Mouse (Mus musculus): ENCODE data around the gene Mxra7. TPM values are rescaled to one million over a fixed set of nuclear protein-coding genes. Genes with fewer than 3 reads are reported as not detected.

Mxra7 gene
- polyA plus RNA-seq (2016; fragmentation: Nextera tagmentation; extraction: Ambion mirVana): 44.2 and 45.2 TPM in 2 replicates

DNA sequence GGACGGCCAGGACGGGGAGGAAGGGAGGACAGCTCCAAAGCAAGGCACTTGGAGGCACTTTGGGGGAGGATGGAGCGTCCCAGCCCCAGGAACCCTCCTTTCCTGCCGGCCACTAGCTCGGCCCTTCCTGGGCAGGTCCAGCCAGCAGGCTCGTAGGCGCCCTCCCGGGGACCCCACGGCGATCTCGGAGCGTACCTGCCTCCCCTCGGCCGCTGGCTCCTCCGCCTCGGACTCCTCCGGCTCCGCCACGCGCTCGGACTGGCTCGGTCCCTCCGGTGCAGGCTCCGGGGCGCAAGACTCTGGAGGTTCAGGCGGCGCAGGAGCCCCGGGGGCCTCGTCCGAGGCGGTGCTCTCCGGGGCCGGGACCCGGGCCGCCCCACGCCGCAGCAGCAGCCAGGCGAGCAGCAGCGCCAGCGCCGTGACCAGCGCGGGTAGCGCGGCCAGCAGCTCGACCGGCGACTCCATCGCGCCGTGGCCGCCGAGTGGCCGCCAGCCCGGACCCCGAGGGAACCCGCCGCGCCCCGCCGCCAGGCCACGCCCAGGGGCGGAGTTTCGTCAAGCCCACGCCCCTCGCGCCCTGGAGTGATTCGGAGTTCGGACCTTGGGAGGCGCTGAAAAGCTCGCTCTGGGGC lies at the start of gene Mxra7:
Gene Mxra7 (minus strand): TSS at position 513 of the 632 bp plus-strand sequence.
- Histone ChIP-seq H3K9ac (replicated peaks) (peak within 1 kb of the TSS; percentile 84), H3K4me2 (replicated peaks) (peak within 1 kb of the TSS; percentile 85), H3K9me3 (no peaks in the 10 kb centered on the region), H3K27me3 (no peaks in the 10 kb centered on the region), H3K36me3 (0 out of 2 replicates have a peak, but pooled peaks cover 6% of the 10 kb centered on the region), H3K27ac (replicated peaks) (peak within 1 kb of the TSS; percentile 67), H3K4me1 (peaks cover 44% of the 10 kb centered on the region), H3K4me3 (peak within 1 kb of the TSS; percentile 75)
- under 1% methylated on average over 64 of the region's 71 CpGs for WGBS
- peak; percentile 45 for ATAC-seq (ENCODE audit: low FRiP score, low read depth)

DNA sequence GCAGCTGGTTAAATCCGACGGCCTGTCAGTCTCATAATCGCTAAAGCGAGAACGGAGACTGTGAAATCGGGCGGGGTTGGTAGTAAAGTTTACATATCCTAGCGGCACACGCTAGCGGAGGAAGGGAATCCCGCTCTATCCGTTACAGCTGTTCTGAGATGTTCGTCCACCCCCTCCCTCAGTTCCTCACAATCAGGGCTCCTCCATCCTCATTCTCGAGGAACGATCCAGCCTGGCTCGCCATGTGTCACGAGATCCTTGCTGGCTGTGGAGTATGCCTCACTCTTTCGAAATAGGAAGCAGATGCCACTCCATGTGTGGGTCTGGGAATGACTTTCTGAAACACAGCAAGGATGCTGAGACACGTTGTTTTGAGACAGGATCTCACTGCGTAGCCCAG lies 46.1 kb upstream of the Mxra7 start:
- H3K36me3 ChIP-seq: peaks cover 49% of the 10 kb centered on the region

DNA sequence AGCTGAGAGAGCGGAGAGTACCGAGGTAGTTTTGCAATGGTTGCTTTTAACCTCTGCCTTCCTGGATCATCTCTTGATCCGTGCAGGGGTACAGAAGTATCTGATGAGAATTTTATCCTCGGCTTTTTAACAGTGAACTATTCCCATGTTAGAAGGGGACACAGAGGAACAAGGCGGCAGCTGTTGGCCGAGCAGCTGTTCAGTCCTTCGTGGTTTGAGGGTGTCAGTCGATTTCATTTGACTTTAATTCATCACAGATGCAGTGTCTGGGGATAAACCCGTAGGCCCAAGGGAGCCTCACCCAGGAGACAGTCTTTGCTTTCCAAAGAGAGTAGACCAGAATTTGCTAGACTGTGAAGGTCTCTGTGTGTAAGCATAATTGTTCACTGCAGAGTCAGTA lies 43.7 kb upstream of the Mxra7 start:
- Histone ChIP-seq H3K9me3 (no peaks in the 10 kb centered on the region), H3K27ac (replicated peaks) (no peak overlapping the region), H3K36me3 (peaks cover 61% of the 10 kb centered on the region), H3K9ac (replicated peaks) (no peak overlapping the region), H3K4me1 (no peaks in the 10 kb centered on the region), H3K4me3 (no peak overlapping the region), H3K27me3 (no peaks in the 10 kb centered on the region), H3K4me2 (replicated peaks) (no peak overlapping the region)
- 92% methylated on average over 9 of the region's 9 CpGs for WGBS
- ATAC-seq (ENCODE audit: low FRiP score, low read depth): no peak

More for the DNA sequence above, 46.1 kb upstream of the Mxra7 start:
- WGBS: 94% methylated on average over 20 of the region's 20 CpGs
- H3K9ac ChIP-seq (replicated peaks): no peak overlapping the region
- H3K27ac ChIP-seq (replicated peaks): no peak overlapping the region
- no peak overlapping the region for H3K4me2 ChIP-seq (replicated peaks)
- ATAC-seq (ENCODE audit: low FRiP score, low read depth): no peak
- H3K27me3 ChIP-seq: no peaks in the 10 kb centered on the region
- H3K9me3 ChIP-seq: no peaks in the 10 kb centered on the region
- H3K4me1 ChIP-seq: no peaks in the 10 kb centered on the region
- no peak overlapping the region for H3K4me3 ChIP-seq

DNA sequence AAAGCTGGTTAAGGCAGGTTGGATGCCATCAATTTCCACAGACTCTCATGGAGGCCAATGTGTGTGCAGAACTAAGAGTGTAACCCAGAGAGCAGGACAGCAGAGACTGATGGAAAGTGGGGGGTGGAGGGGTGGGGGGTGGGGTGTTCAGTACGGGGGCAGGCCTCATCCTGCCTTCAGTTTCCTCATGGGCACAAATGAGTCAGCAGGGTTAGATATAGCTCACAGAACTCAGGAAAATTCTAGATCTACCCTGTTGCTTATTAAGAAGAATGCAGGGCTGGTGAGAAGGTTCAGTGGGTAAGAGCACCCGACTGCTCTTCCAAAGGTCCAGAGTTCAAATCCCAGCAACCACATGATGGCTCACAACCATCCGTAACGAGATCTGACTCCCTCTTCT lies 41.8 kb upstream of the Mxra7 start:
- no peak overlapping the region for H3K27ac ChIP-seq (replicated peaks)
- H3K4me3 ChIP-seq: no peak overlapping the region
- H3K9me3 ChIP-seq: no peaks in the 10 kb centered on the region
- no peak overlapping the region for H3K9ac ChIP-seq (replicated peaks)
- no peak for ATAC-seq (ENCODE audit: low FRiP score, low read depth)
- peaks cover 70% of the 10 kb centered on the region for H3K36me3 ChIP-seq
- no peaks in the 10 kb centered on the region for H3K4me1 ChIP-seq
- 86% methylated on average over 4 of the region's 4 CpGs for WGBS
- H3K4me2 ChIP-seq (replicated peaks): no peak overlapping the region
- no peaks in the 10 kb centered on the region for H3K27me3 ChIP-seq

DNA sequence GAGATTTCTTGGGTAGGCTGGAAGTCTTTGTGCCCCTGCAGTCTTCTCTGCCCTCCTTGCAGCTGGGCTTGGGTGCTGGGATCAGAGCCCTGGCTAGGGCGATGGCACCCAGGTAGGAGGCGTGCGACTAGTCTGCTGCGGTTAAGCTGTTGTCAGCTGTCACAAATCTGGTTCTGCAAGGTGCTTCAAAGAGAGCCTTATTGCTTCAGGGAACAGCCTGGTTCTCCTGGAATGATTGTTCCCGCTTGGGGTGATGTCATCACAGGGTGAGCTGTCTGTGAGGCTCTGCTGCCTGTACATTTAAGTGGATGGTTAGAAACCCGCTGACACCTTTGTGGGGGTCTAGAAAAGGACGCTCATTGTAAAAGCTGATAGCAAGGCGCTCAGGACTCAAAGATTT lies 41.4 kb upstream of the Mxra7 start:
- no peak overlapping the region for H3K4me2 ChIP-seq (replicated peaks)
- no peak for ATAC-seq (ENCODE audit: low FRiP score, low read depth)
- H3K27ac ChIP-seq (replicated peaks): no peak overlapping the region
- no peaks in the 10 kb centered on the region for H3K9me3 ChIP-seq
- H3K9ac ChIP-seq (replicated peaks): no peak overlapping the region
- no peaks in the 10 kb centered on the region for H3K27me3 ChIP-seq
- no peaks in the 10 kb centered on the region for H3K4me1 ChIP-seq
- 91% methylated on average over 8 of the region's 8 CpGs for WGBS
- H3K4me3 ChIP-seq: no peak overlapping the region
- H3K36me3 ChIP-seq: peaks cover 70% of the 10 kb centered on the region

DNA sequence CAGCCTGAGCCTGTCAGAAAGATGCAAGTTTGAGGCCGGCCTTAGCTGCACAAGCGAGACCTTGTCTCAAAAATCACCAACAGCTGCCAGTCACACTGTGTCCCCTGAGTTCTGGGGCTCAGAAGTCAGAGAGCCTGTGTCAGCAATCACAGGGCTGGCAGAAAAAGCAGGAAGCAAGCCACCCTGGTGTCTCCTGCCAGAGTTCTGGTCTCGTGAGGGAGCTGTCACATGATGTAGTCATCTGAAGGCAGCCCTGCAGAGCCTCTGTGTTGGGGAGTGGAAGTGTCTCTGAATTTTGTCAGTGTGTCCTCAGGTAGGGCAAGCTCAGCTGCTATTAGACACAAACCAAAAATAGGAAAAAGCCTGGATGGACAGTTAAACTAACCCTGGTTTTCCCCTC lies 40.3 kb upstream of the Mxra7 start:
- Histone ChIP-seq H3K9ac (replicated peaks) (no peak overlapping the region), H3K4me1 (no peaks in the 10 kb centered on the region), H3K36me3 (peaks cover 69% of the 10 kb centered on the region), H3K9me3 (no peaks in the 10 kb centered on the region), H3K27ac (replicated peaks) (no peak overlapping the region), H3K4me2 (replicated peaks) (no peak overlapping the region), H3K4me3 (no peak overlapping the region), H3K27me3 (no peaks in the 10 kb centered on the region)
- ATAC-seq (ENCODE audit: low FRiP score, low read depth): no peak
- 76% methylated on average over 3 of the region's 3 CpGs for WGBS

DNA sequence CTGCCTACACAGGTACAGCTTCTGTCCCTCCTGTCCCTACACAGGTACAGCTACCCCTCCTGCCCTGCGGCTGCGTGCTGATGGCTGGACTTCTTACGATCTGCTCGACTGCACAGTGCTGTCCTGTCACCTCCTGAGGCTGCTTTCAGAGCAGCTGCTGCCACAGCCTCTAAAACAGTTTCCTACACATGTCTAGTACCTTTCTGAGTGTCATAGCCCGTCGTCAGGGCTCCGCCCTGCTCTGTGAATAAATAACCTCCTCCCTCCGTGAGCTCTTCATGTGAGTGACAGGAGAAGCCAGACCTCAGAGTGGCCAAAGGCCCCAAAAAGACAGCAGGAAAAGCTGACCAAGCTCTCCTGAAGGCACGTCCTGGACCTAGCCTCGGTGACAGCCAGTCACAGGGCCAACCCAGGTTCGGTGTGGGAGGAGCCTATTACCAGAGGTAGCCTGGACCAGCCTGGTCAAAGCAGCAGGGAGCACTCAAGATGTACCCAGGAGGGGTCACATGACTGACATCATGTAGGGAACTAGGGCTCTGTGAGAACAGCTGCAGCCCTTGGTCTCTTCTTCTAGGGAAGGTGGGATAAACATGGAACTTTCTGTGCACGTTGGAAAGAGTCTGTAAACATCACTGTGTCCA lies 38.2 kb upstream of the Mxra7 start:
- no peak for ATAC-seq (ENCODE audit: low FRiP score, low read depth)
- H3K4me3 ChIP-seq: no peak overlapping the region
- H3K4me1 ChIP-seq: no peaks in the 10 kb centered on the region
- 83% methylated on average over 12 of the region's 12 CpGs for WGBS
- H3K36me3 ChIP-seq: peaks cover 70% of the 10 kb centered on the region
- H3K27ac ChIP-seq (replicated peaks): no peak overlapping the region
- no peaks in the 10 kb centered on the region for H3K9me3 ChIP-seq
- H3K9ac ChIP-seq (replicated peaks): no peak overlapping the region
- H3K27me3 ChIP-seq: no peaks in the 10 kb centered on the region
- no peak overlapping the region for H3K4me2 ChIP-seq (replicated peaks)

DNA sequence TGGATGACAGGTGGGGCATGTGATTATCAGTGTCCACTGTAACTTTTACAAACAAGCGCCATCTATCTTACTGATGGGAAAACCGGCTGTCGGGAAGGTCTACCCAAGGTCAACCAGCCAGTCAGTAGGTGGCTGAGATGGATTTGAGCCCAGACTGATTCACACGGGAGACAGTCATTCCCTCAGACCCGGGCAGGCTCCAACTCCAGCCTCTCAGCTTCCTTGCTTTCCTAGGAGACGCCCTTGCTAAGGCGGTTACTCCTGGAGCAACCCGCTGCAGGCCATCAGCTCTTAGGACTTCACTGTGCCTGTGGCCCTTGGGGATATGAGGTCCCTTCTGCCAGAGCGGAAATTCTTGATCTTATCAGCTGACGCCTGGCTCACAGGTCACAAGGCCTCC lies 36.6 kb upstream of the Mxra7 start:
- H3K9me3 ChIP-seq: no peaks in the 10 kb centered on the region
- H3K9ac ChIP-seq (replicated peaks): no peak overlapping the region
- no peaks in the 10 kb centered on the region for H3K27me3 ChIP-seq
- H3K4me1 ChIP-seq: no peaks in the 10 kb centered on the region
- H3K36me3 ChIP-seq: peaks cover 73% of the 10 kb centered on the region
- no peak overlapping the region for H3K27ac ChIP-seq (replicated peaks)
- H3K4me3 ChIP-seq: no peak overlapping the region
- no peak overlapping the region for H3K4me2 ChIP-seq (replicated peaks)
- no peak for ATAC-seq (ENCODE audit: low FRiP score, low read depth)
- WGBS: 87% methylated on average over 10 of the region's 10 CpGs

DNA sequence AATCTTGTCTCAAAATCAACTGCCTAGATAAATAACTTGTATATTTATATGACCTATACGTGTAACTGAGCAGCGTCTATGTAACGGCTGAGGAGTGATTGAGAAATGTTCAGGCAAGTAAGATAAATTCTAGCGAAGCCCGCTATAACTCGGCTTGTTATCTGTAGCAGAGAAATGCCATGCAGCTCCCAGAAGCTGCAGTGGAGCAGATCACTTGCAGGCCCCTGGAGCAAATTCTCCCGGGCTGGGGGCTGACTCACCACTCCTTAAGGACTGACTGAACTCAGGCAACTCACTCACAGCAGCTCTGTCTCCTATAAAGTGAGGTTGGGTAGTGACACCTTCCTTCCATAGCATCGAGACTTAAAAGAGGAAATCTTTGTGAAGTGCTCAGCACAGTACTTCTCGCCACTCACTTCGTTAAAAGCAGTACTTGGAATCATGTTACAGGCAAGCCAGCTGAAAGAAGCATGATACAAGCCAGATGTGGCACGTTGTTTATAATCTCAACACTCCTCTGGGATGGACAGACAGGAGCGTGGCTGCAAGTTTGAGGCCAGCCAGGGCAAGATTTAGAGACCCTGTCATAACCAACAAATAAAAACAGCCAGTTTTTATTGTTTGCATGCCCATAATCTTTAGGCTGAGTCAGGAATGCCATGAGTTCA lies 29.5 kb upstream of the Mxra7 start:
- ATAC-seq (ENCODE audit: low FRiP score, low read depth): no peak
- H3K27ac ChIP-seq (replicated peaks): no peak overlapping the region
- H3K27me3 ChIP-seq: no peaks in the 10 kb centered on the region
- H3K4me1 ChIP-seq: peaks cover 12% of the 10 kb centered on the region
- H3K4me3 ChIP-seq: no peak overlapping the region
- peaks cover 28% of the 10 kb centered on the region for H3K36me3 ChIP-seq
- H3K9me3 ChIP-seq: no peaks in the 10 kb centered on the region
- 84% methylated on average over 12 of the region's 12 CpGs for WGBS
- no peak overlapping the region for H3K4me2 ChIP-seq (replicated peaks)
- H3K9ac ChIP-seq (replicated peaks): no peak overlapping the region

DNA sequence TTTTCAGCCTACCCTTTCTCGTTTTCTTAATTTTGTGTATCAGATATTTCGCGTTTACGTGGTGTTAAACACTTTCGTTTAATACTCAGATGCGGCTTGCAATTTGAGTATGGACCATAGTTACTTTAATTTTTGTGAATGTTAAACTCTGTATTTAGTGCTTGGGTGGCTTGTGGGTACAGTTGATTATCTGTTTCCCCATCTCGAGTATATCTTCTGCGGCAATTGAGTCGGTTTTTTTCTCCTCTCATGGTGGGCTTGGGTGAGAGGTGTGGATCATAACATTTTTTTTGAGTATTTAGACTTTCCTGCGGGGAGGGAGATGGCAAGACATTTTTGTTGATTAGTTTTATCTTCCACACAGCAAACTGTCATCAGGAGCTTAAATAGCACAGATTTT lies 26.4 kb upstream of the Mxra7 start:
- no peak for ATAC-seq (ENCODE audit: low FRiP score, low read depth)
- Histone ChIP-seq H3K27ac (replicated peaks) (no peak overlapping the region), H3K4me2 (replicated peaks) (peak overlapping the region; percentile 84), H3K36me3 (peaks cover 19% of the 10 kb centered on the region), H3K9ac (replicated peaks) (peak overlapping the region; percentile 75), H3K27me3 (no peaks in the 10 kb centered on the region), H3K9me3 (no peaks in the 10 kb centered on the region), H3K4me1 (peaks cover 22% of the 10 kb centered on the region), H3K4me3 (peak overlapping the region; percentile 92)
- 51% methylated on average over 10 of the region's 10 CpGs for WGBS

DNA sequence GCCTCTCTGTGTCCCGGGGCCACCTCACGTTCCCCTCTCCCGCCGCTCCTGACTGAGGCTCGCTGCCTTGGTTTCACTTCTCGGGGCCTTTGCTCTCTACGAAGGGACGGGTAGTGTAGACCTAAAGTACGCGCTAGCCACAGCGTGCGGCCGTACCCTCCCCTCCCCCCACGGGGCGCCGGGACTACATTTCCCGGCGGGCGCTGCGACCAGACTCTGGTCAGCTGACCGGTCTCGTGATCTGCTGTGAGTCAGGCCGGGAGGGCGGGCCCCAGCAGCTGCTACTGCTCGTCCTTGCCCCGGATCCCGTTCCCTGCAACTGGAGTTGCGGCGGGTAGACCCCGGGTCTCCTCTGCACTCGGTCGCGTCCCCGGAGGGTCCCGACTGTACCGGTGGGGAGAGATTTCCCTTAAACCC lies 25.7 kb upstream of the Mxra7 start:
- peak; percentile 91 for ATAC-seq (ENCODE audit: low FRiP score, low read depth)
- no peaks in the 10 kb centered on the region for H3K9me3 ChIP-seq
- H3K27ac ChIP-seq (replicated peaks): peak overlapping the region; percentile 96
- H3K4me3 ChIP-seq: peak overlapping the region; percentile 92
- H3K4me1 ChIP-seq: peaks cover 22% of the 10 kb centered on the region
- H3K9ac ChIP-seq (replicated peaks): peak overlapping the region; percentile 82
- 0% methylated on average over 36 of the region's 36 CpGs for WGBS
- H3K36me3 ChIP-seq: peaks cover 25% of the 10 kb centered on the region
- H3K4me2 ChIP-seq (replicated peaks): peak overlapping the region; percentile 84
- H3K27me3 ChIP-seq: no peaks in the 10 kb centered on the region

DNA sequence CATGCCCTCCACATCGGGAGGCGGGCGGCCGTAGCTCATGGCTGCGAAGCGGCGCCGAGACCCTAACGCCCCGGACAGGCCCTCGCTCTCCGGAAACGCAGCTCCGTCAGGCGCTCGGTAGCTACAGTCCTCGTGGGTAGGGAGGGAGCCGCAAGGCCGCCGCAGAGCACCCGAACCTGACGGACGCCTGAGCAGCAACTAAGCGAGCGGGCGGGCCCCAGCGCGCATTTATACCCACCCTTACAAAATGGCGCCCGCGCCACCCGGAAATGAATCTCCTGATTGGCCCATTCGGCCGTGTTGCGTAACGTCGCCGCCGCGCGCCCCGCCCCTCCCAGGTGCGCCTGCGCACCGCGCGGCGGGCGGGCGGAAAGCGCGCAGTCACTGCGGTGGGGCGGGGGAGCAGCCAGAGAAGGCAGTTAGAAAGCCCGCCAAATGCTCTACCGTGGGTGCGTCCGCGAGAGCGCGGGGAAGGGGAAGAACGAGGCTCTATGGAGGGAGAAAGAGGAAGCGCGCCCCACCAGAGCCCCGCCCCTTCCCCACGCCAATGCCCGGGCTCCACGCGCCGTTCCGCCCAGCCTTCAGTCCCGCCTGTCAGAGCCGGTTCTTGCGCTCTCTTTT lies 25.2 kb upstream of the Mxra7 start, which contains the start of gene Srsf2:
Gene Srsf2 (minus strand): TSS at position 204 of the 621 bp plus-strand sequence.
- Histone ChIP-seq H3K27ac (replicated peaks) (peak within 1 kb of the TSS; percentile 96), H3K4me3 (peak within 1 kb of the TSS; percentile 92), H3K4me1 (peaks cover 22% of the 10 kb centered on the region), H3K27me3 (no peaks in the 10 kb centered on the region), H3K9ac (replicated peaks) (peak within 1 kb of the TSS; percentile 99), H3K4me2 (replicated peaks) (peak within 1 kb of the TSS; percentile 84), H3K9me3 (no peaks in the 10 kb centered on the region), H3K36me3 (peaks cover 30% of the 10 kb centered on the region)
- WGBS: under 1% methylated on average over 62 of the region's 74 CpGs
- ATAC-seq (ENCODE audit: low FRiP score, low read depth): peak; percentile 86

Measured in midbrain, embryonic 12.5 days (tissue).